Mouse (Mus musculus) CD4-positive naive resting alpha-beta T cell, adult 57 days (primary cell): ENCODE measurements around the gene Fbrs. TPM values are rescaled to one million over a fixed set of nuclear protein-coding genes. Genes with fewer than 3 reads are reported as not detected.

Source experiments
- total RNA-seq: library from RNA; stranded (reverse); gene quantifications from one replicate; pipeline ENCODE4 v1.2.4, GENCODE M21; 2023

Fbrs gene
- 225 TPM for total RNA-seq

GRCm38 (mm10) chr7:127478635-127479317 is at the start of gene Fbrs:
Gene Fbrs, plus strand, starts transcription at chr7:127479199.

GRCm38 (mm10) chr7:127448521-127449300 is 30.3 kb upstream of the Fbrs start, which contains the start of gene Zfp689:
Gene Zfp689, minus strand, starts transcription at chr7:127449158.

GRCm38 (mm10) chr7:127459311-127459710 is 19.7 kb upstream of the Fbrs start, which contains the start of gene Prr14:
Gene Prr14, plus strand, starts transcription at chr7:127459611.

DNA sequence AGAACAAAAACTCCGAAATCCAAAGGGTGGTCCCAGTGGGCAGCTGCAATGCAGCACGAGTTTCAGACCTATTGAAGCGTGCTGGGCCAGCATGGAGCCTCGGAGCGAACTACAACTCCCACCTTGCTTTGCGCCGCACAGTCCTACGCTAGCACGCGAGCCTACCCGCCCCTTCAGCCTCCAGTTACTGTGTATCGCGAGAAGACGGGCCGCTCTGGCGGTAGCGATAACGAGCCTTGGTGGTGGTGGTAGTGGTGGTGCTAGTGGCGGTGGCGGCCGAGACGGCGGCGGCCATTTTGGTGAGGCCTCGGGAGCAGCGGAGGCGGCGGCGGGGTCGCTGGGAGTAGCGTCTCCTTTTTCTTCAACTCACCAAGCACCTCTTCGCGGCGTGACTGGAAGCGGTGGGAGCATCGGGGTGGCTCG is 32.8 kb downstream of the Fbrs start, which contains the start of gene Srcap:
Gene Srcap, plus strand, starts transcription at position 176 of the 423 bp plus-strand sequence.

GRCm38 (mm10) chr7:127519284-127519683 is 40.3 kb downstream of the Fbrs start, which contains the start of gene Gm42715:
Gene Gm42715, plus strand, starts transcription at chr7:127519584.

Other genes starting within 250 kb of the Fbrs start
- 12.1 TPM for gene Zfp553, start 246.1 kb upstream of the Fbrs start, total RNA-seq
- gene Sept1, start 246.1 kb upstream of the Fbrs start, total RNA-seq: 664 TPM
- gene Zfp771, start 234.9 kb upstream of the Fbrs start, total RNA-seq: 13.5 TPM
- gene Dctpp1, start 218.5 kb upstream of the Fbrs start, total RNA-seq: 15.0 TPM
- 22.2 TPM for gene Sephs2, start 205.1 kb upstream of the Fbrs start, total RNA-seq
- gene Itgal, start 182.9 kb upstream of the Fbrs start, total RNA-seq: 195 TPM
- 0.24 TPM for gene Zfp768, start 133.6 kb upstream of the Fbrs start, total RNA-seq
- gene Zfp747, start 103.1 kb upstream of the Fbrs start, total RNA-seq: 22.1 TPM
- 6.5 TPM for gene 9130019O22Rik, start 92.0 kb upstream of the Fbrs start, total RNA-seq
- gene E430018J23Rik, start 85.6 kb upstream of the Fbrs start, total RNA-seq: 20.0 TPM
- gene Zfp764, start 72.4 kb upstream of the Fbrs start, total RNA-seq: 12.6 TPM
- gene Zfp688, start 57.1 kb upstream of the Fbrs start, total RNA-seq: 14.5 TPM
- 8.7 TPM for gene Zfp689, start 30.0 kb upstream of the Fbrs start, total RNA-seq
- gene Prr14, start 19.6 kb upstream of the Fbrs start, total RNA-seq: 139 TPM
- gene Srcap, start 32.8 kb downstream of the Fbrs start, total RNA-seq: 211 TPM
- 44.5 TPM for gene Gm42715, start 40.4 kb downstream of the Fbrs start, total RNA-seq
- not detected for gene Tmem265, start 82.2 kb downstream of the Fbrs start, total RNA-seq
- 129 TPM for gene Phkg2, start 94.1 kb downstream of the Fbrs start, total RNA-seq
- gene Ccdc189, start 109.4 kb downstream of the Fbrs start, total RNA-seq: not detected
- gene Rnf40, start 109.6 kb downstream of the Fbrs start, total RNA-seq: 142 TPM
- gene Zfp629, start 136.6 kb downstream of the Fbrs start, total RNA-seq: 1.8 TPM
- 30.7 TPM for gene Bcl7c, start 229.7 kb downstream of the Fbrs start, total RNA-seq
- gene Ctf1, start 233.5 kb downstream of the Fbrs start, total RNA-seq: not detected